9 mouse cellular contexts compared by ENCODE assay signal in the genomic region with DNA sequence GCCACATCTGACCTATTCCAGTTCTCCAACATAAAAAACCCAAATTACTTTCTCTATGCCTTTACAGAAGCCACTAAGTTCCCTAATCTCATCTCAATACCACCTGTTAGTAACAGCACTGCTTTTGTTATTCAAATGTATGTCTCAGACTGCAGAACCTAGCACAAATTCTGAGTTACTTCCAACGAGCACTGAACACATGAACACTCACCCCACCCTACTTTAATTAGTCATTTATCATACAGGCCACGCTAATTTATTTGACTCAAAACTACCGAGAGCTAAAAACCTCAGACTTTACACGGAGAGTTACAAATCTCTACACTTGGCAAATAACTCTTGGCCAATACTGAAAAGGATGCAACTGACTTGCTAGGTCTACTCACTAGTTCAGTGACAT. TPM values are rescaled to one million over a fixed set of nuclear protein-coding genes. Genes with fewer than 3 reads are reported as not detected.
DNase-seq lines count a peak whose midpoint lies in the region; ATAC-seq and TF ChIP-seq lines count a peak whose summit lies in the region.
"Had no signal": no experiment of that assay in that cellular context is flagged by ENCODE, and none has a peak within 500 bp of the region (broad histone marks: within the 10 kb centered on the region; RNA-seq: fewer than 3 reads in every experiment).

No protein-coding gene starts in this region.

- no peaks in the 10 kb centered on the region for H3K36me3 ChIP-seq in forebrain, embryonic 11.5 days (ENCODE audit: control insufficient read depth, insufficient read depth, low read length)
- no peaks in the 10 kb centered on the region; the same call in none of the 2 replicates for H3K36me3 ChIP-seq in liver, embryonic 14.5 days (replicated peaks; ENCODE audit: control insufficient read depth, insufficient read depth, low read depth)

- intact Hi-C loops in gastrocnemius, adult 2 months (cut with DNase I): loop anchor here (5.0 to 10.0 kb wide), 2 partner anchors 110 to 497 kb away; a partner anchor contains a TSS
- intact Hi-C loops in gastrocnemius, postnatal 36 days (cut with DNase I): loop anchor here (10.0 kb wide), 1 partner anchor 497 kb away; a partner anchor contains a TSS

- peak overlapping the region; percentile 91 for H3K27ac ChIP-seq in gastrocnemius, adult 2 months
- H3K27ac ChIP-seq in forebrain, embryonic 11.5 days (ENCODE audit: low read depth, low read length): peak overlapping the region; percentile 99
- peak overlapping the region; percentile 99 for H3K27ac ChIP-seq in liver, embryonic 14.5 days

- 0 out of 2 replicates have a peak, but pooled peaks cover 5% of the 10 kb centered on the region for H3K4me1 ChIP-seq in forebrain, embryonic 11.5 days (replicated peaks; ENCODE audit: control insufficient read depth, insufficient read depth, low read length)
- H3K4me1 ChIP-seq in liver, embryonic 14.5 days (replicated peaks; ENCODE audit: control insufficient read depth in 2 of 2, insufficient read depth in 2 of 2, low read length in 1 of 2): peaks cover 7 to 15% of the 10 kb centered on the region in 2 experiments

- no peak for TF ChIP-seq EP300 in liver, embryonic 14.5 days (IDR thresholded peaks at IDR 0.05; ENCODE audit: low read depth)

- no peak; the same call in 1 of the 2 replicates for ATAC-seq in forebrain, embryonic 11.5 days (replicated peaks; ENCODE audit: low FRiP score)
- no peak for ATAC-seq in liver, embryonic 14.5 days (ENCODE audit: insufficient read depth)

- peak overlapping the region; percentile 82 for H3K4me2 ChIP-seq in forebrain, embryonic 11.5 days (ENCODE audit: low read depth, low read length, severe bottlenecking)
- peak overlapping the region; percentile 97 for H3K4me2 ChIP-seq in liver, embryonic 14.5 days (ENCODE audit: low read depth)

- 8% methylated on average over 4 of the region's 4 CpGs for WGBS in forebrain, embryonic 11.5 days
- WGBS in liver, embryonic 14.5 days (ENCODE audit: insufficient replicate concordance): 4% methylated on average over 4 of the region's 4 CpGs

- DNase-seq in gastrocnemius, adult 2 months: no peak
- no peak for DNase-seq in gastrocnemius, postnatal 36 days
- DNase-seq in A20 (ENCODE audit: low read depth, low spot score): peak; percentile 78
- no peak for DNase-seq in forebrain, embryonic 11.5 days (ENCODE audit: low spot score)
- DNase-seq in liver, embryonic 14.5 days (ENCODE audit: low read depth in 3 of 3, low spot score in 3 of 3): no peak
- no peak for DNase-seq in ovary, postnatal 36 days (ENCODE audit: low spot score)
- no peak for DNase-seq in B cell, adult 2 months
- no peak for DNase-seq in right cerebral cortex, postnatal 14 days

- no peaks in the 10 kb centered on the region for H3K9me3 ChIP-seq in forebrain, embryonic 11.5 days (ENCODE audit: control insufficient read depth, low read length)
- H3K9me3 ChIP-seq in liver, embryonic 14.5 days (ENCODE audit: control insufficient read depth, low read length): no peaks in the 10 kb centered on the region

- no peaks in the 10 kb centered on the region for H3K27me3 ChIP-seq in forebrain, embryonic 11.5 days (ENCODE audit: control insufficient read depth, insufficient read depth, low read length)
- no peaks in the 10 kb centered on the region for H3K27me3 ChIP-seq in liver, embryonic 14.5 days (ENCODE audit: control insufficient read depth, insufficient read depth, low read length)
- H3K27me3 ChIP-seq: Patski had no signal

- H3K9ac ChIP-seq in forebrain, embryonic 11.5 days (ENCODE audit: low read length): peak overlapping the region; percentile 93
- H3K9ac ChIP-seq in liver, embryonic 14.5 days (replicated peaks): peak overlapping the region; percentile 97

- TF ChIP-seq CTCF in gastrocnemius, adult 2 months (IDR thresholded peaks at IDR 0.05): no peak
- TF ChIP-seq CTCF in liver, embryonic 14.5 days (IDR thresholded peaks at IDR 0.05; ENCODE audit: low read depth): no peak

- H3K4me3 ChIP-seq in gastrocnemius, adult 2 months: peak overlapping the region; percentile 99
- H3K4me3 ChIP-seq in forebrain, embryonic 11.5 days (ENCODE audit: low read depth, low read length): peak overlapping the region; percentile 85
- H3K4me3 ChIP-seq in liver, embryonic 14.5 days (ENCODE audit: insufficient read depth in 1 of 2, low read depth in 2 of 2, low read length in 2 of 2): peak overlapping the region; percentile 97 to 98

RNA-seq across cellular contexts. Expression of a gene that starts 4.3 kb away (rescaled TPM):
- 10 to 100 TPM; 46.5 to 51.9 TPM for total RNA-seq in gastrocnemius, adult 2 months (2021)
- 10 to 100 TPM; 35.2 to 44.2 TPM for total RNA-seq in gastrocnemius, postnatal 36 days (2021)
- polyA plus RNA-seq in forebrain, embryonic 11.5 days (2014; fragmentation: Nextera tagmentation; extraction: Ambion mirVana): 337 and 367 TPM in 2 replicates
- 105 and 116 TPM in 2 replicates for polyA plus RNA-seq in liver, embryonic 14.5 days (2012; rRNA removed)
- 91.0 and 101 TPM in 2 replicates for polyA plus RNA-seq in liver, embryonic 14.5 days (2014; fragmentation: Nextera tagmentation; extraction: Ambion mirVana)

RNA-seq across cellular contexts. Expression of a gene that starts 4.4 kb away (rescaled TPM):
- total RNA-seq in gastrocnemius, adult 2 months (2021): 1 to 10 TPM; 7.1 to 8.9 TPM
- 1 to 10 TPM; 7.1 to 9.5 TPM for total RNA-seq in gastrocnemius, postnatal 36 days (2021)
- polyA plus RNA-seq in forebrain, embryonic 11.5 days (2014; fragmentation: Nextera tagmentation; extraction: Ambion mirVana): 89.1 and 105 TPM in 2 replicates
- polyA plus RNA-seq in liver, embryonic 14.5 days (2012; rRNA removed): 7.4 and 10.0 TPM in 2 replicates
- 22.5 and 27.2 TPM in 2 replicates for polyA plus RNA-seq in liver, embryonic 14.5 days (2014; fragmentation: Nextera tagmentation; extraction: Ambion mirVana)
